Mouse (Mus musculus): ENCODE data around the gene Mettl18.
"Not testable (repeated sequence)": the region's sequence is repeated elsewhere in the genome, so short reads cannot be mapped to it uniquely, and the experiment has no call there.

Mettl18 gene

GRCm38 (mm10) chr1:163994721-163995608, at the start of gene Mettl18, which contains the start of gene BC055324:
TSS of gene Mettl18 (plus strand) at chr1:163994889.
TSS of gene BC055324 (minus strand) at chr1:163994796.
- CTCF ChIA-PET: interaction anchor here (0.7 kb wide), 2 partner anchors 12 to 336 kb away, joined by 3 to 25 read pairs; no protein-coding TSS in a partner anchor

DNA sequence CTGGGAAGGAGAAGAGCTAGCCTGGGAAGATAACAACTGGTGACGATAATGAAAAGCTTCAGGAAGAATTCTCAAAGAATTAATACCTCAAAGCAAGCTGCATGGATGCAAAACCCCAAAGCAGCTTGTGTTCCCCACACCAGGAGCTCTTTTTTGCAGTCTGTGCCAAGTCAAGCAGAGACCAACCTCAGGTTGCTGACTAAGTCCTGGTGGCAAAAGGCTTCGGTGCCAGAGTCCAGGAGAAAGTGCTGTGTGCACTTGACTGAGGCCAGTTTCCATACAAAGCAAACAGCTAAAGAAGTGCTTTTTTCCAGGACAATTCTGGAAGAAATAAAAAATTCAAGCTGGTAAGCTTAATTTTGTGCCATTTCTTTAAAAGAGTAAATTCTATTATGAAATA, 41.3 kb upstream of the Mettl18 start:
- CTCF ChIA-PET: no interaction called here

DNA sequence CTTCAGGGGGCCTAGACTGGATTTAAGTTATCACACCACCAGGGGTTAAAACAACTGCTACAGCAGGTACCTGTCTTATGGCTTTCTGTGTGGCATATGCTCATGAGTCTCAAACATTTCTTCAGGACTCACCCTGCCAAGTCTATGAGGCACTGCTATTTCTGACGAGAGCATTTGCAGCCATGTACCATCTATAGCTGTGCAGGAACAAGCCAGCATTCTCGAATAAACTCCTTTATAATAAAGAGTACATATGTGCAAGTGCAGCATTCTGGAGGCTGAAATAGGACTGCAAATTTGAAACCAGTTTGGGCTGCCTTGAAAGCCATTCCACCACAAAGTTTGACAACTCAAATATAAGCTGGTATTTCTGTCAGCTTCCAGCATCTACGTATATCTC, 36.7 kb upstream of the Mettl18 start:
- CTCF ChIA-PET: interaction anchor here (0.7 kb wide), 1 partner anchor 263 kb away, joined by 4 read pairs; no protein-coding TSS in a partner anchor

GRCm38 (mm10) chr1:163964008-163964689, 30.5 kb upstream of the Mettl18 start:
- CTCF ChIA-PET: no interaction called here

- CTCF ChIA-PET: no interaction called here
Measured at GRCm38 (mm10) chr1:163974471-163974870, 20.2 kb upstream of the Mettl18 start.

GRCm38 (mm10) chr1:163975088-163975487, 19.6 kb upstream of the Mettl18 start:
- CTCF ChIA-PET: no interaction called here

DNA sequence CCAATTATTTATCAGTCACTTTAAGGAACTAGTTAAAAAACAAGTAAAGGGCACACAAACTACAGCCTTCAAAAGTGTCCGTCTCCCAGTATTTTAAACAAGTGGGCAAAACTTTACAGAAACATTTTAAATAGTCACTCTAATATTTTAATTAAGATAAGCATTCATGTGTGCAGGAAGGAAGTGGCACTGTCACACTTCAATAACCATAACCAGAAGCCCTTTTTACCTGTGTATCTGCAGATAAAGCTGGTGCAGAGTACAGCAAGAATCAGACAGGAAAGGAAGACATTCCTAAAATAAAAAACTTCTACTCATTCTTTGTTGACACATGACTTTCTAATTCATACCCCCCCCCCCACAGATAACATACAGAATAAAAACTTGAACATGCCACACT, 18.2 kb upstream of the Mettl18 start:
- CTCF ChIA-PET: interaction anchor here (0.6 kb wide), 1 partner anchor 135 kb away, joined by 4 read pairs; no protein-coding TSS in a partner anchor

GRCm38 (mm10) chr1:163992371-163992770, 2.3 kb upstream of the Mettl18 start:
- CTCF ChIA-PET: no interaction called here

GRCm38 (mm10) chr1:163994173-163994720, 442 bp upstream of the Mettl18 start:
- CTCF ChIA-PET: interaction anchor here (0.7 kb wide), 1 partner anchor 11 kb away, joined by 3 read pairs; no protein-coding TSS in a partner anchor

DNA sequence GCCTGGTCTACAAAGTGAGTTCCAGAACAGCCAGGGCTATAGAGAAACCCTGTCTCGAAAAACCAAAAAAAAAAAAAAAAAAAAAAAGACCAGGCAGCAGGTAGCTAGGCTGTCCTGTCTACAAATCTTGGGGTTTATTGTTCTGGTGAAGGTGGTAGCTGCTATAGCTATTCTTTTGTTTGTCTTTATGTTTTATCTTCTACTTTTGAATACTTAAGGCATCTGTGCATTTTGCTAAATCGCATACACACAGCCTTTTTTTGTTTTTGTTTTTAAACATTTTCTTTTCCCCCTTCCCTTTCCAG, 872 bp downstream of the Mettl18 start:
- CTCF ChIA-PET: interaction anchor here (0.7 kb wide), 1 partner anchor 336 kb away, joined by 25 read pairs; no protein-coding TSS in a partner anchor

DNA sequence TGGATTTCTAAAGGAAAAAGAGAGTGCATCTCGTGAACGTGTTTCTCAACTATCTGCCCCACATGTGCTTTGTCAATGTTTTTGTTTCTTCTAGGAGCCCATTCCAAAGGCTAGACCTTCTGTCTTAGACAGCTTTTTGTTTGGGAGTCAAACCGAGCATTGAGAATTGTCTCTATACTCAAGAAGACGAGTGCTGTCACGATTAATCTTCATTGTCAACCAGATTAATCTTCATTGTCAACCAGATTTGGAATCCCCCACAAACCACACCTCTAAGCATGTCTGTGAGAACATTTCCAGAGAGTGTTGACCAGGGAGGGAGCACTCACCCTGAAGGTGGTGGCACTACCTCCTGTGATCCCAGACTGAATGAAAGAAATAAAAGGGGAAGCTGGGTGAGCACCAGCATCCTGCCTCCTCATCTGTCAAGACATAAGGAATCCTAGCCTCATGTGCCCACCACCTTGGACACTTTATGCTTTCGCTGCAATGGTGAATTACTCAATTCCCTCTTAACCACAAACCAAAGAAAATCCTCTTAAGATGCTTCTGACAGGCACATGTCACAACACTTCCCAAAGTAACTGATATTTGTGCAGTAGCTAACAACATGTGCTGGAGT, 7.3 kb downstream of the Mettl18 start:
- CTCF ChIA-PET: interaction anchor here (0.6 kb wide), 1 partner anchor 8 kb away, joined by 5 read pairs; no protein-coding TSS in a partner anchor

DNA sequence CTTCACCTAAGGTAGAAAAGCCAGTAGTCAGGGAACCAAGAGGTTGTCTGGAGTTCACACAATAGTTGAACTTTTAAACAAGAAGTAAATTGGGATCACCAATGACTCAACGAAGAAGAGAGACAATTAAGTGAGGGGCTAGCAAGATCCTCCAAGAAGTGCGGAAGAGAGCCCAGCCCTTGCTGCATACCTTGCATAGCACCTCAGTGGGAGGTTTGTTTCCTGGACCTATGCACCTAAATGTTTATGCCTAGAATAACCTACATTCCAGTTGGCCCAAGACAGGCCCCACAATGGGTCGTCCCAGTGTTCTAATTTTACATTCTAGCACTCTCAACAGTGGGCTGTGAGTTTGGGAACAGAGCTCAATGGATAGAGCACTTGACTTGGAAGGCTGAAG, 9.6 kb downstream of the Mettl18 start:
- CTCF ChIA-PET: interaction anchor here (1.7 kb wide), 1 partner anchor 134 kb away, joined by 4 read pairs; no protein-coding TSS in a partner anchor

DNA sequence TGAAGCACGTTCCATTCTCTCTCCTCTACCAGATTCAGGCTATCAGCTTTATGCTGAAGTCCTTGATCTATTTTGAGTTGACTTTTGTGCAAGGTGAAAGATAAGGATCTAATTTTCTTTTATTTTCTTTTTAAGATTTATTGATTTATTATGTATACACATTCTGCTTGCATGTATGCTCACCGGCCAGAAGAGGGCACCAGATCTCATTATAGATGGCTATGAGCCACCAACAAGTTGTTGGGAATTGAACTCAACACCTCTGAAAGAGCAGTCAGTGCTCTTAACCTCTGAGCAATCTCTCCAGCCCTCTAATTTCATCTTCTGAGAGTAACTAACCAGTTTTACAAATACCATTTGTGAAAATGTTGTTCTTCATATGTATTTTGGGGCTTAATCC, 14.5 kb downstream of the Mettl18 start:
- CTCF ChIA-PET: interaction anchor here (0.6 to 1.0 kb wide), 3 partner anchors 8 to 294 kb away, joined by 3 to 5 read pairs (median 3); no protein-coding TSS in a partner anchor

DNA sequence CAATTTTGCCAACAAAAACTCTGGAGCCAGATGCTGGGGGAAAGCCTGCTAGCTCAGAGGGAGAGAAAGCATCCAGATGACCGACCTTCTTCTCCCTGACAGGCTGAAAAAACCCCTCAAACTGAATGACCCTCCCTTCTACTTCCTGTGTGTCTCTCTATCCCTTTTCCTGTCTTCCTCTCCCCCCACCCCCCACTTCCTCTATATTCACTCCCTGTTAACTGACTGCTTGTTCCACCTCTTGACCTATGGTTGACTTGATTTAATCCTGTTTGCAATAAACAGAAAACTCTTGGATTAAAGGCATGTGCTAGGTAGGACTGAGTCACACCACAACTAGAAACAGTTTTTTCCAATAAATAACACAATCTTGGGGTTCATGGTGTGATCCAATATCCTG, 19.9 kb downstream of the Mettl18 start:
- CTCF ChIA-PET: interaction anchor here (0.6 to 0.7 kb wide), 3 partner anchors 11 to 1299 kb away, joined by 6 to 14 read pairs (median 13); no protein-coding TSS in a partner anchor

- CTCF ChIA-PET: no interaction called here
Measured at GRCm38 (mm10) chr1:164018221-164018896, 23.7 kb downstream of the Mettl18 start.

DNA sequence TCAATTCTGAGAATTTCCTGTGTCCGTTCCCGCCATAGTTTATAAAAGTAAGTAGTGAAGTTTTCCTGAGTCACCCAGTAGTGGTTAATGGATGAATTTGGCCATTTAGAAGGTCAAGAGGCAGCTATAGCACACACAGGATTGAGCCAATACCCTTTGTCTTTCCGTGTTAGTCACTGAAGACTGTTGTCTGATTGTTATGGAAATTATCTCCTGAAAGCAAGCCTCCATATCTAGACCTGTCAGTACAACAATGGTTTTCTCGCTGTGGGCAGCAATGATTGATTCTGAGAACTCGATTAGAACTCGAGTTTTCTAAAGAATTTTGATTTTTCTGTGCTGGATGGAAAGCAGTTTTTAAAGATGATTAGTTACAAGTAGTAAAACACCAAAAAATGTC, 25.1 kb downstream of the Mettl18 start:
- CTCF ChIA-PET: no interaction called here

- CTCF ChIA-PET: interaction anchor here (0.6 kb wide), 1 partner anchor 427 kb away, joined by 4 read pairs; no protein-coding TSS in a partner anchor
Measured at GRCm38 (mm10) chr1:164020746-164021145, 26.1 kb downstream of the Mettl18 start.

GRCm38 (mm10) chr1:164022106-164022505, 27.4 kb downstream of the Mettl18 start:
- CTCF ChIA-PET: not testable (repeated sequence)

- CTCF ChIA-PET: no interaction called here
Measured at GRCm38 (mm10) chr1:164025685-164026084, 31.0 kb downstream of the Mettl18 start.

DNA sequence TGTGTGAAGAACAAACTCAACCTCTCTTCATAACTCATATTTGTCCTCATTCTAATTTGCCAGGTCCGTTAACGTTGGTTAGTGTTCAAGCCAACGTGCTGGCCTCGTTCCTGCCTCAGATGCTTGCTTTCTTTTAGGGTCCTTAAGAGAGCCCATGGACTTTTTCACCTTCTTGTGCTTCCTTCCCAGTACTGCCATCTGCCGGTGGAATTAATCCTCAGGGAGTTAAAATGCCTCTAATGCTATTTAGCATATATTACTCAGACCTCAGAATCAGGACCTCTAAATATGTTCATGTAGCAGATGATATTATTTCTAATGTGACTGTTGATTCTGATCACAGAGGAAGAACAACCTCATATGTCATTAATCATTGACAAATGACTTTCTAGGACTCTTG, 32.7 kb downstream of the Mettl18 start:
- CTCF ChIA-PET: no interaction called here
